Mouse (Mus musculus): ENCODE data around the gene Dusp15. TPM values are rescaled to one million over a fixed set of nuclear protein-coding genes. Genes with fewer than 3 reads are reported as not detected.

Dusp15 gene
- polyA plus RNA-seq (2015; fragmentation: Nextera tagmentation; extraction: Ambion mirVana), result not detected in 2 replicates

DNA sequence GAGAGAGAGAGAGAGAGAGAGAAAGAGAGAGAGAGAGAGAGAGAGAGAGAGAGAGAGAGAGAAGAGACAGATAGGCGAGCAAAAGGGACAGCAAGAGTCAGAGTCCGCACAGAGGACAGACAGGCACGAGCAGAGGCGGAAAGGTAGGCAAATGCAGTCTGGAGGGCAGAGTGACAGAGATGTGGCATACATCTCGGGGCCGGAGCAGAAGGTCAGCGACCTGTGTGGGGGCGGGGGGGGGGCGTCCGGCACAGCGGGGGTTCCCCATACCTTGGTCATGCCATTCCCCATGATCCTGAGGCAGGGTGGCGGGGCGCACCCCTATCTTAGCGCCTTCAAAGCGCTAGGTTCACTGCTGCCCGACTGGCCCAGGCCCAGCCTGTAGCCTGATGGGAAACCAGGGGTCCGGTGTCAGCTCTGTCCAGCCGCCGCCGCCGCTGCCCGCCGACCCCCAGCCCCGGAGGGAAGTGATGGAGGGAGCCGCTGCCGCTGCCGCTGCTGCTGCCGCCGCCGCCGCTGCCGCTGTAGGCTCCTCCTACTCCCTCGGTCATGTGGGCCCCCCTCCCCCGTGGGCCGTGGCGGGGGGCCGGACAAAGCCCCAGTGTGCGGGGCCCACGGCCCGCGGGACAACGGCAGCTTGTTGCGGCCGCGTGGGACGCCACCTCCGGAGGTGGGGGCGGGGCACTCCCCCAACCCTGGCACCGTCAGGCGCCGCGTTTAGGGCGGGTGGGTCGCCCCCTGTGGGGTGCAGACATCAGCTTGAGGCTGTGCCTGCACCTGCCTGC, at the start of gene Dusp15:
TSS of gene Dusp15 (minus strand) at position 634 of the 785 bp plus-strand sequence.
- peak within 1 kb of the TSS; percentile 55 for H3K4me3 ChIP-seq (replicated peaks)
- no peaks in the 10 kb centered on the region for H3K36me3 ChIP-seq
- H3K4me2 ChIP-seq, result peak within 1 kb of the TSS; percentile 71
- DNase-seq (no peak), ATAC-seq (ENCODE audit: low read depth) (no peak)
- H3K9me3 ChIP-seq (replicated peaks), result no peaks in the 10 kb centered on the region
- no peak within 1 kb of the TSS for H3K27ac ChIP-seq
- 2% methylated on average over 47 of the region's 54 CpGs for WGBS (ENCODE audit: insufficient replicate concordance)
- peaks cover 3% of the 10 kb centered on the region; the same call in 1 of the 2 replicates for H3K4me1 ChIP-seq (replicated peaks)
- peaks cover 83% of the 10 kb centered on the region for H3K27me3 ChIP-seq
- no peak within 1 kb of the TSS; the same call in 1 of the 2 replicates for H3K9ac ChIP-seq

DNA sequence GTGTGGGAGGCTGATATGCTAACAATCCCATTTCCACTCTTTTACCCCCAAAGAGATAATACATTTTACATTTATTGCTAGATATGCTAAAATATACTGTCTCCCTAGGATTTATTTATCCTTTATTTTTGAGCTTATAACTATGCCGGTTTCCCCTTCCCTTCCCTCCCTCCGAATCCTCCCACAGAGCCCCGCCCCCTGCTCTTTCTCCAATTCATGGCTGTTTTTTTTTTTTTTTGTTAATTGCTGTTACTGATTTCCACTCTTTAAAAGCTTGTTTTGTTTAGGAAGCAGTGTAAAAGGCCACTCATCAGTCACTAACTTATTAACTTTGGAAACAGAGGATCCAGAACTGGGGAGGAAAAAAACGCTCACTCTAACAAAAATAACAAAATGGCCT, 45.5 kb upstream of the Dusp15 start:
- no peak for ATAC-seq (ENCODE audit: low read depth)
- Histone ChIP-seq H3K4me3 (replicated peaks) (no peak overlapping the region), H3K27ac (no peak overlapping the region), H3K4me1 (replicated peaks) (no peaks in the 10 kb centered on the region), H3K9ac (no peak overlapping the region), H3K27me3 (no peaks in the 10 kb centered on the region; the same call in 1 of the 2 replicates), H3K36me3 (no peaks in the 10 kb centered on the region), H3K4me2 (no peak overlapping the region), H3K9me3 (replicated peaks) (no peaks in the 10 kb centered on the region)
- WGBS (ENCODE audit: insufficient replicate concordance), result 59% methylated on average over 4 of the region's 4 CpGs
- DNase-seq, result no peak

DNA sequence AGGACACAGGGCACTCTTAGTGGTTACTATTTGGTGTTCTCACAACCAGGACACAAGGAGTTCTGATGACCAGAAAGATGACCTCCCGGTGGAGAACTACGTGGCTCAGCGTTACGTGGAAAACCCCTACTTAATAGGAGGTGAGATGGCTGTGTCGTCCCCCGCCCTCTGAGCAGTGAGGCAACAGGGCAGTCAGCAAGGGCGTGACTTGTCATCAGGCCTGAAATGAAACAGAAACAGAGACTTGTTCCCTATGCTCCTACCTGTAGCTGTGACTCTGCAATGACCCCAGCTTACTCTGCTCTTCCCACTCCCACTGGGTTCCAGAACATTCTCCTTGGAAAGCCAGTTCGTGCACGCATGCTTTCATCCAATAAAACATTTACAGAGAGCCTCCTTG, 40.0 kb upstream of the Dusp15 start:
- H3K9me3 ChIP-seq (replicated peaks), result no peaks in the 10 kb centered on the region
- DNase-seq (no peak), ATAC-seq (ENCODE audit: low read depth) (no peak)
- H3K9ac ChIP-seq, result no peak overlapping the region
- H3K4me3 ChIP-seq (replicated peaks), result no peak overlapping the region
- WGBS (ENCODE audit: insufficient replicate concordance), result 69% methylated on average over 9 of the region's 9 CpGs
- no peaks in the 10 kb centered on the region for H3K4me1 ChIP-seq (replicated peaks)
- H3K27me3 ChIP-seq, result no peaks in the 10 kb centered on the region
- no peak overlapping the region for H3K4me2 ChIP-seq
- no peaks in the 10 kb centered on the region for H3K36me3 ChIP-seq
- no peak overlapping the region for H3K27ac ChIP-seq

DNA sequence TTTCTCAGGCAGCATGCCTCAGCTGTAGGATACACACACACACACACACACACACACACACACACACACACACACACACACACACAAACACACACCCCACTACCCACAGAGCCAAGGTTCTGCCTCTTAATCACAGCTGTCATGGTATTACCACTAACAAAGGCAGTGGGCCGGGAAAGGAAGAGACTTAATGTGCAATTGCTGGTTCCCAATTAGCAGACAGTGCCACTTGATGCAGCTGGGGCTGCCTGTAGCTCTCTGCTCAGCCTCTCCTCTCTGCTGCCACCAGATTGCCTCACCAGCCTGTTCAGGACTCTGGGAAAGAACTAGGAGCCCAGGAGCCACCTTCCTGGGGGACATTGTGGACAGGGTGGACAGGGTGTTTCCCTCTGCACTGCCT, 34.1 kb upstream of the Dusp15 start:
- H3K4me1 ChIP-seq (replicated peaks), result no peaks in the 10 kb centered on the region
- H3K9ac ChIP-seq, result no peak overlapping the region
- H3K27me3 ChIP-seq, result no peaks in the 10 kb centered on the region
- 18% methylated on average over 1 of the region's 1 CpGs for WGBS (ENCODE audit: insufficient replicate concordance)
- no peak for DNase-seq
- no peak overlapping the region for H3K27ac ChIP-seq
- no peak overlapping the region for H3K4me3 ChIP-seq (replicated peaks)
- no peaks in the 10 kb centered on the region for H3K9me3 ChIP-seq (replicated peaks)
- H3K4me2 ChIP-seq, result no peak overlapping the region
- no peaks in the 10 kb centered on the region for H3K36me3 ChIP-seq
- no peak for ATAC-seq (ENCODE audit: low read depth)

DNA sequence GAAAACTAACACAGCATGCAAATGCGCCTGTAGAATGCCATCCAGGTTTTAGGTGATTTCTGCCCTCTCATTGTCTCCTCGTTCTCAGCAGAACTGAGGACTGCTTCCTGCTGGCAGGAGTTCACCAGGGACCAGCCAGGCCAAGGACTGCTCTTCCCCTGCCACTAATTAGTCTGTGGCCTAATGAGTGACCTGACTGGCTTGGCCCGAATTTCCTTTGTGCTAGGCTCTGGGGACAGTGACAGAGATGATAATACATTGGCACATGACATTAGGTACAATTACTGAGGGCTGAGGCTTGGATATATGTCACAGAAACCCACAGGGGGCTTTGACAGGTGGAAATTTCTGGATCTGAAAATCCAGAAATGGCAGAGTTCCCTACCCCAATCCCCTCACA, 25.5 kb upstream of the Dusp15 start:
- H3K4me3 ChIP-seq (replicated peaks), result no peak overlapping the region
- H3K9ac ChIP-seq, result no peak overlapping the region
- DNase-seq (no peak), ATAC-seq (ENCODE audit: low read depth) (no peak)
- no peaks in the 10 kb centered on the region for H3K9me3 ChIP-seq (replicated peaks)
- no peaks in the 10 kb centered on the region for H3K27me3 ChIP-seq
- no peak overlapping the region for H3K4me2 ChIP-seq
- H3K4me1 ChIP-seq (replicated peaks), result no peaks in the 10 kb centered on the region
- no peaks in the 10 kb centered on the region for H3K36me3 ChIP-seq
- 32% methylated on average over 3 of the region's 3 CpGs for WGBS (ENCODE audit: insufficient replicate concordance)
- H3K27ac ChIP-seq, result no peak overlapping the region

DNA sequence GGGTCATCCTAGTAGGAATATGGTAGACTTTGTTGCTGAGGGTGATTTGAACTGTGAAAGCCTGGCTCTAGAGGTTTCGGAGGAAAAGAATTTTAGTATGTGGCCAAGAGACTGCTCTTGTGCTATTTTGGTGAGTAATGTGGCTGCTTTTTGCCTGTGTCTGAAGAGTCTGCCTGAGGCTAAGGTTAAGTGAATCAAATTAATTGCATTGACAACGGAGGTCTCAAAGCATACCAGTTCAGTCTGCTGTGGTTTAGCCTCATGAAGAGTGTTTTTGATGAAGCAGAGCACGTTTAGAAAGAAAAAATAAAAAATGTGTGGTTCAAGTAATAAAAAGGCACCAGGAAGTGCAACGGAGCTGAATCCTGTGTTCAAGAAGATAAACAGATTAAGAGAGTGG, 14.1 kb upstream of the Dusp15 start:
- 51% methylated on average over 4 of the region's 4 CpGs for WGBS (ENCODE audit: insufficient replicate concordance)
- Histone ChIP-seq H3K4me3 (replicated peaks) (no peak overlapping the region), H3K4me2 (no peak overlapping the region), H3K36me3 (no peaks in the 10 kb centered on the region), H3K9me3 (replicated peaks) (no peaks in the 10 kb centered on the region), H3K9ac (no peak overlapping the region), H3K27ac (no peak overlapping the region), H3K4me1 (replicated peaks) (no peaks in the 10 kb centered on the region), H3K27me3 (peaks cover 23% of the 10 kb centered on the region)
- DNase-seq (no peak), ATAC-seq (ENCODE audit: low read depth) (no peak)

DNA sequence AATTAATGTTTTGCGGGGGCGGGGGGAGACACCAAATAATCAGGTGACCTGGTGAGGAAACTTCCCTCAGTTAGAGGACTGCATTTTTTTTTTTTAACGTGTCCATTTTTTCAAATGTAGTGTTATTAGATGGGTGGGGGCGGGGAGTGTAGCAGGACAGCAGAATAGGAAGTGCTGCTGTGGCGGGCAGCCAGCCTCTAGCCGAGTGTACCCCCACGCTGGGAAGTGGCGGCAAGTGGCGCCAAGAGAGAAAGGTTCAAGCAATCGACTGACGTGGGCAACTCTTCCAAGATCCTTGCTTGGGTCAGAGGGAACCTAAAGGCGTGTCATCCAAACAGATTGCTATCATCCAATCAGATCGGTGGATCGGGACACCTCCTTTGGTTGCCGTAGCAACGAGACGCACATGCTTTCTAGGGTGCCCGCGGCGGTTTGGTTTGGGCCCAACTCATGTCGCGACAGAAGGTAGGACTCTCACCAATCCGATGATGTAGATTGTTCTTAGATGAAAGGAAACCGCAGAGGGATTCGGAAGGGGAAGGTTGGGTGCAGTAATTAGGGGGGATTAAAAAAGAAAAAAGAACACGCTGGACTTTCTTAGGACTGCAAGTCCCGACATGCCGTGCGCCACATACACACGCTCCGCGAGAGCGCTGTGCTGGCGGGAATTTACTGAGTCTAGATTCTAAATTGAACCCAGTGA, 10.7 kb upstream of the Dusp15 start, which contains the start of gene Ttll9:
TSS of gene Ttll9 (plus strand) at position 395 of the 703 bp plus-strand sequence.
- no peak within 1 kb of the TSS for H3K27ac ChIP-seq
- peaks cover 29% of the 10 kb centered on the region for H3K27me3 ChIP-seq
- no peaks in the 10 kb centered on the region for H3K36me3 ChIP-seq
- peak within 1 kb of the TSS; percentile 39 for H3K4me3 ChIP-seq (replicated peaks)
- WGBS (ENCODE audit: insufficient replicate concordance), result 3% methylated on average over 34 of the region's 34 CpGs
- ATAC-seq (ENCODE audit: low read depth) (peak; percentile 48; the same call in 1 of the 2 replicates), DNase-seq (peak; percentile 28)
- peak within 1 kb of the TSS; percentile 55 for H3K4me2 ChIP-seq
- H3K4me1 ChIP-seq (replicated peaks), result no peaks in the 10 kb centered on the region
- H3K9me3 ChIP-seq (replicated peaks), result no peaks in the 10 kb centered on the region
- no peak within 1 kb of the TSS for H3K9ac ChIP-seq

DNA sequence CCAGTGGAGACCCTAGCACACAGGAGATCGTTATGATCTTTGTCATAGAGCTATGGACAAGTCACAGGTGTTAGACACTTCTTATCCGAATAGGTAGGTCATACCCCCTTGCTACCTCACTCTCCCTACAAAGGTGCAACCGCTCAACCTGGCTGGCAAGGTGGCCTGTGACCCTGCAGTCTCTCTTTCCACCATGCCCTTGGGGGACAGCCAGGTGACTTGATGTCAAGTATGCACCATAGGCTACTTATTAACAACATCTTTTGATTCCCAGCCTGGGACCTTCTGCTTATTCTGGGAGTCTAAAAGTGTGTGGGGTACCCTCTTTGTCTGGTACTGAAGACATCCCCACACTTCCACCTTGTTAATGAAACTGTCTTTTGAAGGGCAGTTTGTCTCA, 6.6 kb upstream of the Dusp15 start:
- no peaks in the 10 kb centered on the region for H3K36me3 ChIP-seq
- H3K27ac ChIP-seq, result no peak overlapping the region
- DNase-seq (no peak), ATAC-seq (ENCODE audit: low read depth) (no peak)
- no peaks in the 10 kb centered on the region for H3K9me3 ChIP-seq (replicated peaks)
- H3K4me3 ChIP-seq (replicated peaks), result no peak overlapping the region
- H3K27me3 ChIP-seq, result peaks cover 43% of the 10 kb centered on the region
- no peaks in the 10 kb centered on the region for H3K4me1 ChIP-seq (replicated peaks)
- 39% methylated on average over 3 of the region's 3 CpGs for WGBS (ENCODE audit: insufficient replicate concordance)
- no peak overlapping the region for H3K4me2 ChIP-seq
- no peak overlapping the region for H3K9ac ChIP-seq

DNA sequence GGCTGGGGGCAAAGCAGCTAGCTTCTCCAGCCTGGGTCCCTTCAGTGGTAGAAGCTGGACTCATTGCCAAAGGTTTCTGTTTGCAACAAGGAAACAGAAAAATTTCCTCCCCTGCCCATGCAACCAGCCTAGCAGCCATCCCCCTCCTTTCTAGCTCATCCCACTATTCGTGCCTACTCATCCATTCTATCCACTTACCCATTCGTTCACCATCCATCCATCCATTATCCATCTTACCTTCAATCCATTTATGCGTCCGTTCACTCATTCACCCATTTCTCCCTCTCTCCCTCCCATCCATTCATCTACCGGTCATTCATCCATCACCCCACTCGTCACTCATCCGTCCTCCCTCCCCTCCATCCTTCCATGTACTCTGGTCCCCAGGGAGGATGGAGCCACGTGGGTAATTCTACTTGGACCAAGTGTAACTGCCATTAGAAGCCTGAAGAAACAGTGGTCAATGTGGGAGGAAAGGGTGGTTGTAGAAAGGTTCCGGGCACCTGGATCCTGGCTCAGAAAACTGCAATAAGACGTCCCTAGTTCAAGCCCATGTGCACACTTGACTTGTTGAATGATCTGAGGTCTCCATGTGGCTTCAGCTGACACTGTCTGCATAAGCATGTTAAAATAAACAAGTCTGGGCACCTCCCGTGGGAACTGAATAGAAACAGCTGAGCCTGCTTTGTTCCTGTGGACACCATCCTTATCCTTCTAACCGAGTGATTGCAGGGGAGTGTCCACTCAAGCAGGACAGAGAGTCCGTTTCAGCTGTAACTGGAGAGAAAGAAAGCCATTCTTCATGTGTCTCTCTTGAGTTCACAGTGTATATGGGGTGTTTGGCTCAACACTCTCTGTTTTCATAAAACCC, 587 bp upstream of the Dusp15 start:
- 22% methylated on average over 13 of the region's 13 CpGs for WGBS (ENCODE audit: insufficient replicate concordance)
- peaks cover 75% of the 10 kb centered on the region for H3K27me3 ChIP-seq
- H3K36me3 ChIP-seq, result no peaks in the 10 kb centered on the region
- peak overlapping the region; percentile 55 for H3K4me3 ChIP-seq (replicated peaks)
- H3K9me3 ChIP-seq (replicated peaks), result no peaks in the 10 kb centered on the region
- no peak for DNase-seq
- no peak overlapping the region for H3K9ac ChIP-seq
- H3K4me1 ChIP-seq (replicated peaks), result peaks cover 3% of the 10 kb centered on the region; the same call in 1 of the 2 replicates
- H3K27ac ChIP-seq, result no peak overlapping the region
- no peak for ATAC-seq (ENCODE audit: low read depth)
- H3K4me2 ChIP-seq, result peak overlapping the region; percentile 71

DNA sequence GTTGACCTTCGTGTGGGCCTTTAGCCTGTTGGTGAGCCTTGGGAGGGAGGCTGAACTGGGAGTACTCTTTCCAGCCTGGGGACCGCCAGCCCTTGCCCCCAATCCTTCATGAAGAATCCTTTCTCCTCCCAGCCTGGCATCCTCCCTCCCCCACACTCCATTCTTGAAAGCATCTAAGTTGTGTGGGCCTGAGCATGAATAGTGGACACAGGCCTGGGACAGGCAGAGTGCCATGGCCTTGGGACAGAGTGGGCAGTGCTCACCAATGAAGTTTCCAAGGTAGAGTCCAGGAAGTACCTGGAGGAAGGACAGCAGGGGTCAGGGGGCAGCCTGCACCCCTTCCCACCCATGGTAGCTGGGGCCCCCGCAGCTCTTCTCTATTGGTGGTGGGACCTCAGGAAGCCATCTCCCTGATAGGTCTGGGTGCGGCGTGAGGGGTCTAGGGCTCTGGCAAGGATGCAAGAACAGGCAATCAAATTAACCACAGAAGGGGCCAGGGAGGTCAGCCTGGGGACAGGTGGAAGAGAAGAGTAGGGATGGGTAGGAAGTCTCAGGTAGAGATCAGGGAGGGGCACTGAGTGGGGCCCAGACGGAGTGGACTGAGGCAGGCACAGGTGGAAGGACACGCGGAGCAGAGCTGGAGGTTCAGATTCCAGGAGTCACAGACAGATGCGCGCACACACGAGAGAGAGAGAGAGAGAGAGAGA, 987 bp downstream of the Dusp15 start:
- Histone ChIP-seq H3K9me3 (replicated peaks) (no peaks in the 10 kb centered on the region), H3K36me3 (no peaks in the 10 kb centered on the region), H3K4me3 (replicated peaks) (no peak overlapping the region), H3K27me3 (peaks cover 86% of the 10 kb centered on the region), H3K27ac (no peak overlapping the region), H3K4me2 (no peak overlapping the region), H3K9ac (no peak overlapping the region), H3K4me1 (replicated peaks) (peaks cover 3% of the 10 kb centered on the region; the same call in 1 of the 2 replicates)
- no peak for ATAC-seq (ENCODE audit: low read depth)
- no peak for DNase-seq
- 31% methylated on average over 11 of the region's 11 CpGs for WGBS (ENCODE audit: insufficient replicate concordance)

Measured in liver, embryonic 13.5 days (tissue).